In genomic region chr5:65696821-65697485, GRCm38 (mm10) we compare ENCODE assay signal across 8 mouse cellular contexts. TPM values are rescaled to one million over a fixed set of nuclear protein-coding genes. Genes with fewer than 3 reads are reported as not detected.
DNase-seq lines count a peak whose midpoint lies in the region; ATAC-seq lines count a peak whose summit lies in the region.

No protein-coding gene starts in this region.

- under 1% methylated on average over 58 of the region's 58 CpGs for WGBS in hindbrain, embryonic 15.5 days

- H3K9me3 ChIP-seq in hindbrain, embryonic 15.5 days: no peaks in the 10 kb centered on the region

- peaks cover 25% of the 10 kb centered on the region for H3K4me1 ChIP-seq in hindbrain, embryonic 15.5 days (replicated peaks)

- no peaks in the 10 kb centered on the region for H3K27me3 ChIP-seq in hindbrain, embryonic 15.5 days

- peak overlapping the region; percentile 95 for H3K27ac ChIP-seq in hindbrain, embryonic 15.5 days (replicated peaks)

- H3K4me3 ChIP-seq in hindbrain, embryonic 15.5 days: peak overlapping the region; percentile 69

- DNase-seq in R1 (ENCODE audit: low read depth, low spot score): peak; percentile 83
- DNase-seq in cerebellum, postnatal 25 days: peak; percentile 75 to 78
- peak; percentile 48 to 74 for DNase-seq in frontal cortex, postnatal 36 days (ENCODE audit: low spot score in 2 of 2)
- DNase-seq in left cerebral cortex, adult 11 months (ENCODE audit: low spot score): peak; percentile 38
- peak; percentile 76 to 83 for DNase-seq in lung, postnatal 4 days
- peak; percentile 90 for DNase-seq in retina, postnatal 1 day
- peak; percentile 70 for DNase-seq in thymus, postnatal 4 days

- peak overlapping the region; percentile 95 for H3K9ac ChIP-seq in hindbrain, embryonic 15.5 days

- no peaks in the 10 kb centered on the region for H3K36me3 ChIP-seq in hindbrain, embryonic 15.5 days

- peak overlapping the region; percentile 66 for H3K4me2 ChIP-seq in hindbrain, embryonic 15.5 days

- peak; percentile 42 for ATAC-seq in hindbrain, embryonic 15.5 days (ENCODE audit: low FRiP score, low read depth)

RNA-seq across cellular contexts. Expression of gene Pds5a, which starts 1.1 kb away (rescaled TPM):
- polyA plus RNA-seq in hindbrain, embryonic 15.5 days (2015; fragmentation: Nextera tagmentation; extraction: Ambion mirVana): 39.3 and 47.0 TPM in 2 replicates

Comparison
In these comparisons a context has a peak if more than half of its experiments do, and no peak if none do; other contexts are left out.
1. Peak in every context shown above with its lines: DNase-seq, ATAC-seq, H3K4me3 ChIP-seq and H3K27ac ChIP-seq.
2. DNase-seq: peak in every context shown above with its lines; median percentile 90 in retina, postnatal 1 day; 83 in R1; 80 in lung, postnatal 4 days; 76 in cerebellum, postnatal 25 days; 70 in thymus, postnatal 4 days; 61 in frontal cortex, postnatal 36 days; 38 in left cerebral cortex, adult 11 months.